Mouse (Mus musculus): ENCODE data around the gene Glod5. TPM values are rescaled to one million over a fixed set of nuclear protein-coding genes. Genes with fewer than 3 reads are reported as not detected.

Glod5 gene
- total RNA-seq, 2 experiments from 2014 or later, result not detected

DNA sequence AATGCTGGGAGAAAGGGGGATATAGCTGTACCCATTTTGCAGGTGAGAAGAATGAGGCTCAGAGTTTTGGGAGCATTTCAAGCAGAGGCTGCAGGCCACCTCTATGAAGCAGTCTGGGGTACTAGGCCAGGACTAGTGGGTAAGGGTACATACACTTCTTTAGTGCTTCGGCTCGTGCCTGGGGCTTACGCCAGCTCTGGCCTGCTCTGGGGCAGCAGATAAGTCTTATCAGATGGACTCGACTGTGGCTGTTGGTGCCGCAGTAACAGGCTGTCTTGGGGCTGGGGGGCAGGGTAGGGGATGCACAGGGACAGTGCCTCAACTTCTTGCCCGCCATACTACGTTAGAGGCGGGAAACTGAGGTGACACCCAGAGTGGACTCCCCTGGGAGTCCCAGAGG is 50.1 kb downstream of the Glod5 start:
- no peak for DNase-seq

DNA sequence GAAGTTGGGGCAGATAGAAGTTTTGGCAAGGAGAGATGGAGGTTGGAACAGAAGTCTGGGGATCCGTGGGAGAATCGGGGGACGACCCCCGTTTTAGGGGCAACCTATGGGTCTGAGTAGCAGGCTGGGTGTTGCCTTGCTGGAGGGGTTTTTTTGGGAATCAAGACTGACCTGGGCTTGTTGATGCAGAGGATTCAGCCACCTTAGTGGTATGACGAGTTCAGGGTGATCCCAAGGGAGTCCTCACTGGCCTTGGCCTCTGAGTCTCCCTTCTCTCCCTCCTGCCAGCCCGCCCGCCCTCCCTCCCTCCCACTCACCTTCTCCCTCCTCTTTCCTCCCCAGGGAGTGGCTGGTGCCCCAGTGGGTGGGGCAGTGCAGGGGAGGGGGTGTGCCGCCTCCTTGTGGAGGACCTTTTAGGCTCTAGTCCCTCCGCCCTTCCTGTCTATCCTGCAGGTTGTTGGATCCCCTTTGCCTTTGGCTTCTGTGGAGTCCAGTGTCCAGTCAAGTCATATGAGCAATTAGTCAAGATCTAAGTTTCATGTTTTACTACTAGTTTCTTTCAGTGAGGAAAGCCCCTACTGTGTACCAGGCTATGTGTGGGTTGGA is 50.6 kb downstream of the Glod5 start:
- DNase-seq, result no peak

DNA sequence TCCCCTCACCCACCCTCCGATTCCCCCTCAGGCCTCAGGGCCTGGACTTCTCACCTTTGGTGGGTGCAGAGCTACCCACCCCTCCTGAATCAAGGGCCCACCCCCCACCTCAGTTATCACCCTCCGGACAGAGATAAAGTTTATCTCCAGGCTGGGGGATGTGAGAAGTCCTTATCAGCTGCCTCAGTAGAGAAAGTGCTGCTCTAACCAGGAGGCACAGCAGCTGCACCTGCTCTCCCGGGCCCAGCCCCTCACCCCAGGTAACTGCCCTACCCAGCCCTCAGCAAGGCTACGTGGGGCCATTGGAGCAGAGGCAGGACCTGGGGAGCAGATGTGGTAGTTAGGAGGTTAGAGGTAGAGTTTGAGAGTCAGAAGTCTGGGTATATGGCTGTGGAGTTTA is 52.1 kb downstream of the Glod5 start:
- no peak for DNase-seq

DNA sequence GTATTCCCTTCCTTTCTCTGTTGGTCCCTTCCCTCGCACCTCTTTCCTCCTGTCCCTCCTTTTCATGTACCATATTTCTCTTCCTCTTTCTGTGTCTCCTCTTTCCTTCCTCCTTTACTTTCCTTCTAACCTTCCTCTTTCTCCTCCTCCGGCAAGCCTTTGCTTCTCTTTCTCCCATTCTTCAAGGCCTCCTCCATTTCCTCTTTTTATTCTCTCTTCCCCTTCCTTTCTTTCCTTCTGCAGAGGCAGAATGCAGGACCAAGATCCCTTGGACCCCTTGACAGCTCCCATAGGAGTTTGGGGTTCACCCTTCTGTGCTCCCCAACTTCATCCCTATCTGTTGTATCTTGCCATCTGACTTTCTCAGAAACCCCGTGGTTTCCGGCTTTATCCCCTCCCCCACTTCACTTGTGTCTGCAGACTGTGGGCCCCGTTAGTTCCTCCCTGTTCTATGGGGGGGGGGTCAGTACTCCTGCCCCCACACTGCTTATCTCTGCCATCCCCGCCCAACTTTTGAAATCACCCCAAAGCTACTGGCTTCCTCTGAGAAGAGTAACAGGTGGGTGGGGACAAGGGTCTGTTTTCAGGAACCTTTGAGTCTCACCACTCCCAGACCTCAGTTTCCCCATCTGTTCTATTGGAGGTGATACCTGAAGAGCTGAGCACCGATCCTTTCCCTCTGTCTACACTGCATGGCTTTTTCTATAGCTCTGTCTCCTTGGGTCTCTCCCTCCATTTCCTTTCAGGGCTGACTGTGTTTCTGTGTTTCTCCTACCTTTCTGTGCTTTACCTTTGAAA is 54.3 kb downstream of the Glod5 start:
- no peak for DNase-seq

DNA sequence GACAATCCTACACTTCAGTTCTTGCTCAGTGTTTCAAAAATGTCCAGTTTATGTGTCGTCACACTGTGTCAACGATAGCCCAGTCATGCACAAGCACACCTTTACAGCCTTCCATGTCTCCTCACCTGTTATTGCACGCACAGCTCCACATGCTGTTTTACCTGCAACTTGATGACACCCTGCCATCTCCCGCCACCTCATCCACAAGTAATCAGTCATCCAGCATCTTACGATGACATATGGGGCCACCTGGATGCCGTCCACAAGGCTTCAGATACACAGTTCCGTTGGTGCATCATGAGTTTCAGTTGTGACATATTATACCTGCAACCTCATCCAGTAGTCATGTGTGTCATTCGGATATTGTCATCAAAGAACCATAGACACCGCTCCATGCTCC is 59.4 kb downstream of the Glod5 start:
- DNase-seq, result no peak

Other genes starting within 250 kb of the Glod5 start
- 10 to 100 TPM; 20.5 to 22.9 TPM for gene Gripap1, start 228.7 kb downstream of the Glod5 start, total RNA-seq (2021)
- under 1 TPM; 0.15 to 0.57 TPM for gene Kcnd1, start 196.2 kb downstream of the Glod5 start, total RNA-seq (2021)
- gene Otud5, start 177.1 kb downstream of the Glod5 start, total RNA-seq (2021), result 10 to 100 TPM; 19.3 to 23.4 TPM
- gene Pim2, start 140.2 kb downstream of the Glod5 start, total RNA-seq (2021), result 1 to 10 TPM; 2.2 to 4.3 TPM
- 10 to 100 TPM; 10.6 to 17.3 TPM for gene Slc35a2, start 134.5 kb downstream of the Glod5 start, total RNA-seq (2021)
- 10 to 100 TPM; 21.3 to 23.5 TPM for gene Pqbp1, start 119.2 kb downstream of the Glod5 start, total RNA-seq (2021)
- 10 to 100 TPM; 47.2 to 49.7 TPM for gene Timm17b, start 119.1 kb downstream of the Glod5 start, total RNA-seq (2021)
- gene Gm10491, start 110.7 kb downstream of the Glod5 start, total RNA-seq (2021), result not detected
- gene Gm10490, start 109.0 kb downstream of the Glod5 start, total RNA-seq (2021), result not detected
- under 1 TPM in 1 of 2 experiments, not detected in 1; 0.12 TPM for gene Pcsk1n, start 98.7 kb downstream of the Glod5 start, total RNA-seq (2021)
- gene Eras, start 89.9 kb downstream of the Glod5 start, total RNA-seq (2021), result not detected
- gene Hdac6, start 70.6 kb downstream of the Glod5 start, total RNA-seq (2021), result 10 to 100 TPM; 10.4 to 11.3 TPM
- gene Gata1, start 40.4 kb downstream of the Glod5 start, total RNA-seq (2021), result not detected
- gene Suv39h1, start 56.3 kb upstream of the Glod5 start, total RNA-seq (2021), result 1 to 10 TPM; 4.0 to 4.5 TPM
- 1 to 10 TPM; 1.5 to 3.5 TPM for gene Was, start 72.0 kb upstream of the Glod5 start, total RNA-seq (2021)
- gene Wdr13, start 114.4 kb upstream of the Glod5 start, total RNA-seq (2021), result 10 to 100 TPM; 34.0 to 39.1 TPM
- gene Rbm3, start 127.4 kb upstream of the Glod5 start, total RNA-seq (2021), result 10 to 100 TPM; 49.9 to 88.3 TPM
- gene Tbc1d25, start 157.7 kb upstream of the Glod5 start, total RNA-seq (2021), result 1 to 10 TPM; 4.0 to 4.3 TPM
- gene Ebp, start 175.0 kb upstream of the Glod5 start, total RNA-seq (2021), result 10 to 100 TPM; 17.7 to 20.0 TPM
- 1 to 10 TPM; 2.0 to 3.0 TPM for gene Porcn, start 188.0 kb upstream of the Glod5 start, total RNA-seq (2021)
- 10 to 100 TPM in 1 of 2 experiments, 1 to 10 TPM in 1; 9.8 to 12.2 TPM for gene Ftsj1, start 233.9 kb upstream of the Glod5 start, total RNA-seq (2021)